Mouse (Mus musculus): ENCODE data around the gene Cfap74. TPM values are rescaled to one million over a fixed set of nuclear protein-coding genes. Genes with fewer than 3 reads are reported as not detected.

Cfap74 gene
- 3.7 and 5.7 TPM in 2 replicates for total RNA-seq (2014; rRNA removed)
- 5.2 and 5.5 TPM in 2 replicates for polyA plus RNA-seq (2015; fragmentation: Nextera tagmentation; extraction: Ambion mirVana)

GRCm38 (mm10) chr4:155409058-155409776 is at the start of gene Cfap74:
Cfap74 (plus strand) TSS chr4:155409190.
- peak within 1 kb of the TSS; percentile 46; the same call in 1 of the 2 replicates for H3K9ac ChIP-seq (replicated peaks; ENCODE audit: low read length)
- WGBS: under 1% methylated on average over 35 of the region's 35 CpGs
- H3K4me2 ChIP-seq (ENCODE audit: low read depth, low read length): peak within 1 kb of the TSS; percentile 90
- no peak for TF ChIP-seq CTCF (IDR thresholded peaks at IDR 0.05; ENCODE audit: low read depth)
- H3K9me3 ChIP-seq (ENCODE audit: low read length): no peaks in the 10 kb centered on the region
- DNase-seq (ENCODE audit: low spot score): peak; percentile 93
- peak; percentile 97 for ATAC-seq
- H3K27me3 ChIP-seq (ENCODE audit: insufficient read depth, low read length): no peaks in the 10 kb centered on the region
- H3K4me3 ChIP-seq (ENCODE audit: low read length): peak within 1 kb of the TSS; percentile 54
- H3K4me1 ChIP-seq (ENCODE audit: insufficient read depth, low read length): no peaks in the 10 kb centered on the region
- H3K36me3 ChIP-seq (ENCODE audit: insufficient read depth, low read length): no peaks in the 10 kb centered on the region
- H3K27ac ChIP-seq: peak within 1 kb of the TSS; percentile 58; the same call in 1 of the 2 replicates

- no peak overlapping the region for H3K27ac ChIP-seq
- H3K4me1 ChIP-seq (ENCODE audit: insufficient read depth, low read length): no peaks in the 10 kb centered on the region
- no peak for ATAC-seq
- no peak for DNase-seq (ENCODE audit: low spot score)
- H3K9ac ChIP-seq (replicated peaks; ENCODE audit: low read length): no peak overlapping the region
- H3K36me3 ChIP-seq (ENCODE audit: insufficient read depth, low read length): no peaks in the 10 kb centered on the region
- peaks cover 58% of the 10 kb centered on the region for H3K27me3 ChIP-seq (ENCODE audit: insufficient read depth, low read length)
- no peak overlapping the region for H3K4me2 ChIP-seq (ENCODE audit: low read depth, low read length)
- no peaks in the 10 kb centered on the region for H3K9me3 ChIP-seq (ENCODE audit: low read length)
- no peak for TF ChIP-seq CTCF (IDR thresholded peaks at IDR 0.05; ENCODE audit: low read depth)
- WGBS: 49% methylated on average over 12 of the region's 12 CpGs
- H3K4me3 ChIP-seq (ENCODE audit: low read length): no peak overlapping the region
Measured at GRCm38 (mm10) chr4:155359560-155360464, 49.2 kb upstream of the Cfap74 start.

- H3K27ac ChIP-seq: no peak overlapping the region
- peak overlapping the region; percentile 37 for H3K4me3 ChIP-seq (ENCODE audit: low read length)
- H3K9ac ChIP-seq (replicated peaks; ENCODE audit: low read length): no peak overlapping the region
- H3K27me3 ChIP-seq (ENCODE audit: insufficient read depth, low read length): peaks cover 59% of the 10 kb centered on the region
- no peaks in the 10 kb centered on the region for H3K4me1 ChIP-seq (ENCODE audit: insufficient read depth, low read length)
- 0 out of 2 replicates have a peak, but pooled peaks have one; percentile 24 for ATAC-seq
- H3K36me3 ChIP-seq (ENCODE audit: insufficient read depth, low read length): no peaks in the 10 kb centered on the region
- H3K4me2 ChIP-seq (ENCODE audit: low read depth, low read length): peak overlapping the region; percentile 48
- no peak for TF ChIP-seq CTCF (IDR thresholded peaks at IDR 0.05; ENCODE audit: low read depth)
- WGBS: 1% methylated on average over 40 of the region's 42 CpGs
- H3K9me3 ChIP-seq (ENCODE audit: low read length): no peaks in the 10 kb centered on the region
- no peak for DNase-seq (ENCODE audit: low spot score)
Measured at GRCm38 (mm10) chr4:155360856-155361255, 48.1 kb upstream of the Cfap74 start.

GRCm38 (mm10) chr4:155361303-155361791 is 47.6 kb upstream of the Cfap74 start, which contains the start of gene Prkcz:
Prkcz (minus strand) TSS chr4:155361361.
- WGBS: under 1% methylated on average over 50 of the region's 51 CpGs
- Histone ChIP-seq H3K9ac (replicated peaks; ENCODE audit: low read length) (no peak within 1 kb of the TSS), H3K4me1 (ENCODE audit: insufficient read depth, low read length) (no peaks in the 10 kb centered on the region), H3K9me3 (ENCODE audit: low read length) (no peaks in the 10 kb centered on the region), H3K4me2 (ENCODE audit: low read depth, low read length) (peak within 1 kb of the TSS; percentile 48), H3K36me3 (ENCODE audit: insufficient read depth, low read length) (no peaks in the 10 kb centered on the region), H3K27ac (no peak within 1 kb of the TSS), H3K4me3 (ENCODE audit: low read length) (peak within 1 kb of the TSS; percentile 37), H3K27me3 (ENCODE audit: insufficient read depth, low read length) (peaks cover 59% of the 10 kb centered on the region)
- TF ChIP-seq CTCF (IDR thresholded peaks at IDR 0.05; ENCODE audit: low read depth): no peak
- DNase-seq (ENCODE audit: low spot score): peak; percentile 64
- peak; percentile 79; the same call in 1 of the 2 replicates for ATAC-seq

GRCm38 (mm10) chr4:155362443-155362842 is 46.5 kb upstream of the Cfap74 start:
- no peak for ATAC-seq
- no peak overlapping the region for H3K27ac ChIP-seq
- no peak overlapping the region for H3K4me3 ChIP-seq (ENCODE audit: low read length)
- TF ChIP-seq CTCF (IDR thresholded peaks at IDR 0.05; ENCODE audit: low read depth): no peak
- peaks cover 59% of the 10 kb centered on the region for H3K27me3 ChIP-seq (ENCODE audit: insufficient read depth, low read length)
- H3K4me2 ChIP-seq (ENCODE audit: low read depth, low read length): no peak overlapping the region
- no peaks in the 10 kb centered on the region for H3K9me3 ChIP-seq (ENCODE audit: low read length)
- no peak for DNase-seq (ENCODE audit: low spot score)
- H3K36me3 ChIP-seq (ENCODE audit: insufficient read depth, low read length): no peaks in the 10 kb centered on the region
- no peaks in the 10 kb centered on the region for H3K4me1 ChIP-seq (ENCODE audit: insufficient read depth, low read length)
- H3K9ac ChIP-seq (replicated peaks; ENCODE audit: low read length): no peak overlapping the region
- WGBS: 44% methylated on average over 5 of the region's 5 CpGs

- Histone ChIP-seq H3K4me2 (ENCODE audit: low read depth, low read length) (no peak overlapping the region), H3K9ac (replicated peaks; ENCODE audit: low read length) (no peak overlapping the region), H3K27ac (no peak overlapping the region), H3K4me1 (ENCODE audit: insufficient read depth, low read length) (no peaks in the 10 kb centered on the region), H3K27me3 (ENCODE audit: insufficient read depth, low read length) (peaks cover 26% of the 10 kb centered on the region), H3K4me3 (ENCODE audit: low read length) (no peak overlapping the region), H3K36me3 (ENCODE audit: insufficient read depth, low read length) (no peaks in the 10 kb centered on the region), H3K9me3 (ENCODE audit: low read length) (no peaks in the 10 kb centered on the region)
- 85% methylated on average over 6 of the region's 6 CpGs for WGBS
- DNase-seq (ENCODE audit: low spot score): no peak
- no peak for TF ChIP-seq CTCF (IDR thresholded peaks at IDR 0.05; ENCODE audit: low read depth)
- no peak for ATAC-seq
Measured at GRCm38 (mm10) chr4:155366784-155367183, 42.2 kb upstream of the Cfap74 start.

All from hindbrain, postnatal 0 days (tissue).